In genomic region chr1:128639707-128640107, GRCm38 (mm10) we compare ENCODE assay signal across 19 mouse cellular contexts. TPM values are rescaled to one million over a fixed set of nuclear protein-coding genes. Genes with fewer than 3 reads are reported as not detected.
A peak's percentile ranks its signal among the peaks of the same experiment; 100 is the strongest.
DNase-seq lines count a peak whose midpoint lies in the region; ATAC-seq and TF ChIP-seq lines count a peak whose summit lies in the region.
"Had no signal": no experiment of that assay in that cellular context is flagged by ENCODE, and none has a peak within 500 bp of the region (broad histone marks: within the 10 kb centered on the region; RNA-seq: fewer than 3 reads in every experiment).

No protein-coding gene starts in this region.

- ATAC-seq in neural tube, embryonic 12.5 days (ENCODE audit: low FRiP score, low read depth), result peak; percentile 36; the same call in 1 of the 2 replicates
- ATAC-seq in neural tube, embryonic 15.5 days (ENCODE audit: low FRiP score), result no peak
- ATAC-seq in forebrain, postnatal 0 days, result peak; percentile 82
- ATAC-seq in hindbrain, postnatal 0 days, result peak; percentile 51; the same call in 1 of the 2 replicates
- ATAC-seq: inflammation-experienced regulatory T-cells, adult 6 months; Patski had no signal

- H3K27ac ChIP-seq in neural tube, embryonic 12.5 days, result no peak overlapping the region
- no peak overlapping the region for H3K27ac ChIP-seq in neural tube, embryonic 15.5 days (replicated peaks)
- H3K27ac ChIP-seq in forebrain, postnatal 0 days (ENCODE audit: low read depth, low read length), result peak overlapping the region; percentile 15; the same call in 1 of the 2 replicates
- H3K27ac ChIP-seq in hindbrain, postnatal 0 days, result no peak overlapping the region
- no peak overlapping the region for H3K27ac ChIP-seq in embryonic facial prominence, embryonic 10.5 days (replicated peaks)
- H3K27ac ChIP-seq: limb, embryonic 12.5 days; liver, embryonic 15.5 days had no signal

- H3K4me3 ChIP-seq in neural tube, embryonic 12.5 days, result no peak overlapping the region
- no peak overlapping the region for H3K4me3 ChIP-seq in neural tube, embryonic 15.5 days (replicated peaks)
- no peak overlapping the region for H3K4me3 ChIP-seq in forebrain, postnatal 0 days (ENCODE audit: low read depth, low read length)
- H3K4me3 ChIP-seq in hindbrain, postnatal 0 days (ENCODE audit: low read length), result no peak overlapping the region
- no peak overlapping the region for H3K4me3 ChIP-seq in embryonic facial prominence, embryonic 10.5 days
- H3K4me3 ChIP-seq: erythroblast, embryonic 14.5 days; limb, embryonic 12.5 days; liver, embryonic 15.5 days had no signal

- WGBS in neural tube, embryonic 12.5 days, result 42% methylated on average over 4 of the region's 4 CpGs
- 28% methylated on average over 4 of the region's 4 CpGs for WGBS in neural tube, embryonic 15.5 days
- WGBS in forebrain, postnatal 0 days, result 43% methylated on average over 4 of the region's 4 CpGs
- 24% methylated on average over 4 of the region's 4 CpGs for WGBS in hindbrain, postnatal 0 days
- 67% methylated on average over 4 of the region's 4 CpGs for WGBS in embryonic facial prominence, embryonic 10.5 days

- H3K4me2 ChIP-seq in neural tube, embryonic 12.5 days (replicated peaks), result no peak overlapping the region
- no peak overlapping the region for H3K4me2 ChIP-seq in neural tube, embryonic 15.5 days
- no peak overlapping the region for H3K4me2 ChIP-seq in forebrain, postnatal 0 days (ENCODE audit: low read depth)
- H3K4me2 ChIP-seq in hindbrain, postnatal 0 days (ENCODE audit: low read depth, low read length), result no peak overlapping the region
- H3K4me2 ChIP-seq: limb, embryonic 12.5 days; liver, embryonic 15.5 days had no signal

- DNase-seq in forebrain, postnatal 0 days, result peak; percentile 41
- DNase-seq in hindbrain, postnatal 0 days (ENCODE audit: low spot score), result peak; percentile 49
- peak; percentile 72 for DNase-seq in retina, postnatal 1 day
- no peak for DNase-seq in kidney, postnatal 10 days
- DNase-seq in embryonic facial prominence, embryonic 10.5 days (ENCODE audit: low spot score), result no peak
- DNase-seq in layer of hippocampus, postnatal 36 days, result no peak
- DNase-seq: cerebellum, postnatal 10 days; gastrocnemius, postnatal 36 days; heart, postnatal 10 days; kidney, adult 8-10 months; lung, postnatal 14 days; thymus, postnatal 4 days had no signal

- peaks cover 13% of the 10 kb centered on the region for H3K4me1 ChIP-seq in neural tube, embryonic 12.5 days
- peaks cover 11% of the 10 kb centered on the region for H3K4me1 ChIP-seq in neural tube, embryonic 15.5 days
- H3K4me1 ChIP-seq in forebrain, postnatal 0 days (ENCODE audit: insufficient read depth), result no peaks in the 10 kb centered on the region
- H3K4me1 ChIP-seq in hindbrain, postnatal 0 days (ENCODE audit: insufficient read depth, low read length), result no peaks in the 10 kb centered on the region
- H3K4me1 ChIP-seq in embryonic facial prominence, embryonic 10.5 days, result peaks cover 31% of the 10 kb centered on the region
- H3K4me1 ChIP-seq: liver, embryonic 15.5 days had no signal

- H3K27me3 ChIP-seq in neural tube, embryonic 12.5 days (replicated peaks), result no peaks in the 10 kb centered on the region
- H3K27me3 ChIP-seq in neural tube, embryonic 15.5 days (replicated peaks), result no peaks in the 10 kb centered on the region
- H3K27me3 ChIP-seq in forebrain, postnatal 0 days (ENCODE audit: insufficient read depth, low read length), result no peaks in the 10 kb centered on the region
- H3K27me3 ChIP-seq in hindbrain, postnatal 0 days (ENCODE audit: insufficient read depth, low read length), result no peaks in the 10 kb centered on the region
- 0 out of 2 replicates have a peak, but pooled peaks cover 7% of the 10 kb centered on the region for H3K27me3 ChIP-seq in embryonic facial prominence, embryonic 10.5 days (replicated peaks; ENCODE audit: low read depth, poor library complexity, severe bottlenecking)
- H3K27me3 ChIP-seq: limb, embryonic 12.5 days; liver, embryonic 15.5 days; Patski had no signal

- no peaks in the 10 kb centered on the region for H3K9me3 ChIP-seq in neural tube, embryonic 12.5 days
- no peaks in the 10 kb centered on the region for H3K9me3 ChIP-seq in neural tube, embryonic 15.5 days (replicated peaks)
- no peaks in the 10 kb centered on the region for H3K9me3 ChIP-seq in forebrain, postnatal 0 days (ENCODE audit: low read length)
- H3K9me3 ChIP-seq in hindbrain, postnatal 0 days (ENCODE audit: low read length), result no peaks in the 10 kb centered on the region
- H3K9me3 ChIP-seq in embryonic facial prominence, embryonic 10.5 days, result no peaks in the 10 kb centered on the region
- H3K9me3 ChIP-seq: limb, embryonic 12.5 days; liver, embryonic 15.5 days had no signal

- TF ChIP-seq CTCF in forebrain, postnatal 0 days (IDR thresholded peaks at IDR 0.05; ENCODE audit: low read depth), result no peak
- no peak for TF ChIP-seq CTCF in hindbrain, postnatal 0 days (IDR thresholded peaks at IDR 0.05; ENCODE audit: low read depth)

- no peak overlapping the region for H3K9ac ChIP-seq in neural tube, embryonic 12.5 days
- H3K9ac ChIP-seq in neural tube, embryonic 15.5 days (replicated peaks), result no peak overlapping the region
- no peak overlapping the region for H3K9ac ChIP-seq in forebrain, postnatal 0 days
- no peak overlapping the region for H3K9ac ChIP-seq in hindbrain, postnatal 0 days (replicated peaks; ENCODE audit: low read length)
- H3K9ac ChIP-seq: limb, embryonic 12.5 days; liver, embryonic 15.5 days had no signal

- H3K36me3 ChIP-seq in neural tube, embryonic 12.5 days, result no peaks in the 10 kb centered on the region
- H3K36me3 ChIP-seq in neural tube, embryonic 15.5 days, result no peaks in the 10 kb centered on the region
- no peaks in the 10 kb centered on the region for H3K36me3 ChIP-seq in forebrain, postnatal 0 days (ENCODE audit: insufficient read depth)
- no peaks in the 10 kb centered on the region for H3K36me3 ChIP-seq in hindbrain, postnatal 0 days (ENCODE audit: insufficient read depth, low read length)
- H3K36me3 ChIP-seq in embryonic facial prominence, embryonic 10.5 days (replicated peaks), result no peaks in the 10 kb centered on the region
- H3K36me3 ChIP-seq: limb, embryonic 12.5 days; liver, embryonic 15.5 days had no signal

RNA-seq across cellular contexts. Expression of gene Cxcr4, which starts 47.6 kb away (rescaled TPM):
- 11.7 and 12.0 TPM in 2 replicates for polyA plus RNA-seq in neural tube, embryonic 12.5 days (2016; fragmentation: Nextera tagmentation; extraction: Ambion mirVana)
- polyA plus RNA-seq in neural tube, embryonic 15.5 days (2015; fragmentation: Nextera tagmentation; extraction: Ambion mirVana), result 4.2 and 5.5 TPM in 2 replicates
- 41.3 and 44.9 TPM in 2 replicates for total RNA-seq in forebrain, postnatal 0 days (2014; rRNA removed)
- 4.9 and 5.8 TPM in 2 replicates for polyA plus RNA-seq in forebrain, postnatal 0 days (2015; fragmentation: Nextera tagmentation; extraction: Ambion mirVana)
- total RNA-seq in hindbrain, postnatal 0 days (2014; rRNA removed), result 76.1 and 95.8 TPM in 2 replicates
- 5.1 and 5.2 TPM in 2 replicates for polyA plus RNA-seq in hindbrain, postnatal 0 days (2015; fragmentation: Nextera tagmentation; extraction: Ambion mirVana)
- polyA plus RNA-seq in embryonic facial prominence, embryonic 10.5 days (2016; fragmentation: Nextera tagmentation; extraction: Ambion mirVana), result 4.8 and 6.0 TPM in 2 replicates
- 1 to 10 TPM; 5.9 to 6.1 TPM for total RNA-seq in layer of hippocampus, postnatal 36 days (2021)
- polyA plus RNA-seq: erythroblast, embryonic 14.5 days had no signal

Comparison
In these comparisons a context has a peak if more than half of its experiments do, and no peak if none do; other contexts are left out.
1. DNase-seq: peak in forebrain, postnatal 0 days (single experiment), hindbrain, postnatal 0 days (single experiment) and retina, postnatal 1 day (single experiment); none in kidney, postnatal 10 days (single experiment), embryonic facial prominence, embryonic 10.5 days (single experiment) and layer of hippocampus, postnatal 36 days (0 of 2).